Mouse (Mus musculus): ENCODE results near the gene Trpm2.

Gene Trpm2

DNA sequence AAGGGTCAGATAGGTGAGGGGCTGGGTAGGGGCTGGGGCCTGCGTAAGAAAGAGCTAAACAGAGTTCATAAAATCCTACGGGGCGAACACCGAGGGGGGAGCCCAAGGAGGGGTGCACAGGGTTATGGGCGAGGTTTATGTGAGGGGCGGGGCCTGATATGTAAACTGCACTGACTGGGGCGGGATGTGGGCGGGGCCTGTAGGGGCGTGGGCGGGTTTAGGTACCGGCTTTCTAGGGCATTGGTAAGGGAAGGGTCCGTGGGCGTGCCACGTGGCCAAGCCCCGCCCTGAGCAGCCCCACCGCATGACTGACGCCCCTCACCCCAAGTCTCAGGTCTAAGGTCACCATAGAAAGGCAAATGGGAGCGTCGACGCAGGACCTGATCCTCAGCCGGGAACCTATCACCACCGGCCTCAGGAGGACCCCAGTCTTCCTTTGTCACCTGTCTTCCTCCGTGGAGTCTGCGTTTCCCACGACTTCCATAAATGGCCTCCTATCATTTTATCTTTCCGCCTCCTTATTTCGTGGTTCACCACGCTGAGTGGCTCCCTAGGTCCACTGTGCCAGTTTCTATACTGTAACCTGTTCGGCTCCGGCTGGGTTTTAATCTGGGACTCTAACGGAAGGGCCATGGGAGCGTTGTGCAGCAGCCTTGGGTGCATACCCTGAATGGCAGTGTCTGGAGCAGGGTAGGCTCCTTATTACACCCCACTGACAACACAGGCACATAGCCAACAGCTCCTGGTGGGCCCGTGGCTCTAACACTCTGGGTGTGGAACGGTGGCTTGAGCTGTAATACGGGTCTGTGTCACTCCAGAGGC is 67.3 kb downstream of the Trpm2 start:
- DNase-seq (ENCODE audit: low spot score in 2 of 2), result peak; percentile 79 to 83

DNA sequence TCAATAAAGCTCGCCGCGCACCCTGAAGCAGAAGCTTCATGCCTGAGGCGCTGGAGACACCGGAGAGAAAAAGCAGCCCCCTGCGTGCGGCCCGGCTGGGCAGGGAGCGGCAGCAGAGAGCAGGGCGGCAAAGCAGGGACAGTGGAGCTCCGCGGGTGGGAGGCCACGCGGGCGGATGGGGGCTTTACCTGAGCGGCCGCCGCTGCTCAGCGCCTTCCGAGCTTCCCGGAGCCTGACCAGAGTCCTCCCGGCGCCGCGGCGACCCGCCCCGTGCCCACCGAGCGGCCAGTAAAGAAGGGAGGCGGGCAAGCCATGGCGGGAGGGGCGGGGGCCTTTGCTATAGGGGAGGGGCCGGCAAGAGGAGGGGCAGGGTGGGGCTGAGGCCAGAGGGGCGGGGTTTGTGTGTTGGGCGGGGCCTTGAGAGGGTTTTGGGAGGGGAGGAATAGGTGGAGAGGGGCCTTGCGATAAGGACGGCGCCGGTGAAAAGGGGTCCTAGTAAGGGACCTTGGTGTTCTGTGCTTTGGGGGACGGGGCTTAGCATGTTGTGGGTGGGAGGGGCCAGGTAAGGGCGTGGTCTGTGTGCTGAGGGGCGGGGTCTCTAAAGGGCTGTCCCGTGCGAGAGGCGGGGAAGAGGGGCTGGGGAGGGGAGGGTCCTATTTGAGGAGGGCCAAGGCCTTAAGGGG is 68.0 kb downstream of the Trpm2 start, which contains the start of gene Lrrc3:
Lrrc3 (minus strand) TSS at position 326 of the 683 bp plus-strand sequence.
- peak; percentile 25 to 43 for DNase-seq (ENCODE audit: low spot score in 2 of 2)

DNA sequence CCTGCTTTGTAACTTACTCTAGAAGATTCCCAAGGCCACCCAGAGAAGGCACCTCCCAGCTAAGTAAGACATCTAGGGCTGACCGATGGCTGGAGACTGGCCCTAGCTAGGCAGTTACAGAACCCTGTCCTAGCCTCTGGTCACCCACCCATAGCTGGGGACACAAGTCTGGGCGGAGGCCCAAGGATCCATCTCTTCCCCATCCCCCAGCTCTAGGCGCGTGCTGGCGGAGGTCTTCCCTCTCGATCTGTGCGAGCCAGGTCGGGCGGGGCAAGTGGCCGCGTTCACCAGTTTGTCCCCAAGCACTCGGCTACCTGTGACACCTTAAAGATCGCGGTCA is 68.5 kb downstream of the Trpm2 start:
- no peak for DNase-seq (ENCODE audit: low spot score in 2 of 2)

DNA sequence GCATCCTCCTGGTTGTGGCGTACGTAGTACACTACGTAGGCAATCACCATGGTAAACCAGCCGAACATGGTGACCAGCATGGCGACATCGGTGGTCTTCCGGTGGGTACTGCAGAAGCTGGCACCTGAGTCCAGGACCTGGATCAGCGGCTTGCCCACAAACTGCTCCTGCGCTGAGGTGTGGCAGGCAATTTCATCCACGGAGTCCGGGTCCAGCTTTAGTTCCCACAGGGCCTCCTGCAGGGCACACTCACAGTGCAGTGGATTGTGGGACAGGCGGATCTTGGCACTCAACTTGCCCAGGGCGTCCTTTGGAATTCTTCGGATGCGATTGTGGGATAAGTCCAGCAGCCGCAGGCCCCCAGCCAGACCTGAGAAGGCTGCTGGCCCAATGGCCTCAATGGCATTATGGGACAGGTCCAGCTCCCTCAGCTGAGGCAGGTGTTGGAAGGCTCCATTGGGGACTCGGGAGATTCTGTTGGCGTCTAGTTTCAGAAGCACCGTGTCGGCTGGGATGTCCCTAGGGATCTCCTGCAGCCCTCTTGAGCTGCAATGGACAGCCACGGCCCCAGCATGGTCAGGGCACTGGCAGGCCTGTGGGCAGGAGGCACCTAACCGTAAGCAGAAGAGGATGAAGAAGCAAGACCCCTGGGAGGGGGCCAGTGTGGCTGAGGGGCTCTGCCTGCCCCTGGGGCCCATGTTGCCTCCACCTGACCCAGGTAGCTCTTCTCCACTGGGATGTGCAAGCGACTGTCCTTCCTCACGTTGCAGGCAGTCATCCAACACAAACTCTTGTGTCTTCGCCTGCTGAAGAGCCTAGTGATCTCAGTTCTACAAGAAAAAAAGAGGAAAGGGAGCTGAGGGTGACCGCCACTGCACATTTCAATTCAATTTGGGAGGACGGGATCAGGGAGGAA is 69.2 kb downstream of the Trpm2 start:
- no peak for DNase-seq (ENCODE audit: low spot score in 2 of 2)

DNA sequence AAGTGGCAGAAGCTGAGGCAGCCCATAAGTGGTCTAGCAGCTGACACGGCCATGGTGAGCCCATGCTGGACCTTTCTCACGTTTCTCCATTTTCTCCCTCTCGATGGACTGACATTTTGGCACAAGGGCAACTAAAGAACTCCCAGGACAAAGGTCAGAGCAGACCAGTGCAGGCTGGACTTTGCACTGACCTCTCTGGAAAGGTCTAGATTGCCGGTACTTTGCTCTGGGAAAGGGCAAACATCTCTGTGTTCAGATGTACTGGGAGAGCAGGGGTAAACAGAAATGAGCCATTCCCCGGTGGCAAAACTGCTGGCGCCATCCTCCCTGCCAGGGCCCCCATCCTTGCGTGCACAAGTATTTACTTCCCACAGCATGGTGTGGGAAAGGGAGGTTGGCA is 70.2 kb downstream of the Trpm2 start:
- DNase-seq (ENCODE audit: low spot score in 2 of 2), result no peak

DNA sequence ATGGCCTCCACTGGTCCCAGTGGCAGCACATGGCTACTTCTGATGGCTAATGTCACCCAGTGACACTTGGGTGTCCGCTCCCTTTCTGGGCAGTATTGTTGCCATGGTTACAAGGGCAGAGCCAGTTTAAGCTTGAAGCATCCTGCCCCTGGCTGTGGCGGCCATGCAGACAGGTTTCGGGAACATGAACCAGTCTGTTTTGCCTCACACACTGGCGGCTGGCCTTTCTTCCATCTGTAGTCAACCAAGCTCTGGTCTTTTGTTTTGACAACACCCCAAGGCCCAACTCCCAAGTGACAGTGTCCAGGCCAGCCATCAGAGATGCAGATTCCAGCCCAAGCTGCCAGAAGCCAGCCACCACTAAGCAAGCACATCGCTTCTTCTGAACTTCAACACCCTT is 74.8 kb downstream of the Trpm2 start:
- DNase-seq (ENCODE audit: low spot score in 2 of 2), result no peak

DNA sequence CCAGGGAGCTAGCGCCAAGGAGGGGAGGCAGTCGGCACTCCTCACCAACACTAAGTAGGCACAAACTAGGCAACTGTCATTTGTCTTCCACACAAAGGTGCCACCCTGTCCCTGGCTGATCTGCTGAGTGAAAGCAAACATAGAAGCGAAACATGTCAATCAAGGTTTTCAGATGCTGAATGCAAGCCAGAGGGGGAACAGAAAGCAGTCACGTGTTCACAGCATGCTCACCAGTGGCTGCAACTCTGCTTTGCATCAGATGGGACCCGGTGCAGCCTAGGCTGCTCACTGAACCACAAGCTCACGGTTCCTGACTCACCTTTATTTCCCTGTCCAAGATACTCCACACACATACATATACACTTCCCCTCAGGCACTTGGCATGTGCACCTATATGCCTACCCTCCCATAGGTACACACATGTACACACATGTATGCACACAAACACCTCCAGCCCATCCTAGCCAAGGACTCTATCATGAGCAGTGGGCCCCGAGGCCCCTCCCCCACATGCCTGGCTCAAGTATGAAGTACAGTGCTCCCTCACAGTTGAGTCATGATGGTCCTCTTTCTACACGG is 79.3 kb downstream of the Trpm2 start:
- no peak for DNase-seq (ENCODE audit: low spot score in 2 of 2)

DNA sequence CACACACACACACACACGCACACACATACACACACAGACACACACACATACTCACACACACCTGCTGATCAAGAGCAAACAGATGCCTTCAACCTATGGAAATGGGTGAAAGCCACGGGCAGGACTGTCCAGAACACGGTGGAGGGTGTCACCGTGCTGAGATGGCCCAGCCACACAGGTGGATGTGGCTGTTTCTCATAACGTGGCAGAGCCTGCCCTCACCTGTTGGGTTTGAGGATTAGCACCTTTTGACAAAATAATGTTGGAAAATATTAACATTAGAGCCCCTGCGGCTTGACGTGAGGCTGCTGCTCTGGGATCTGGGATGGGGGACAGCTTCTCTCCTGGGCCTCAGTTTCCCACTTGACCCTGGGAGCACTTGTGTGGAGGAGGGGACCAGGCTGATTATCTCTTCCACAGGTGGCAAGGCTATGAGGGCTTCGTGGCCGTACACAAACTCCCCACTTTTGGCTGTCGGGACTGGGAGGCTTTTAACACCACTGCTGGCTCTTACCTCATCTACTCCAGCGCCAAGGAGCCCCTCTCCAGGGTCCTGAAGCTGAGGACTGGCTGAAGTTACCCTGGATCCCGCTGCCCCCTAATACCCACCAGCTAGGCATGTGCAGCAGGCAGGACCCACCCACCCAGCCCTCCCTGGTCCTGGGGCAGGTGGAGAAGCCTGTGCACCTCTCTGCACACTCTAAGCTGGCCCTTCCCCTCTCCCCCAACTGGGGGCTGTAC is 84.2 kb downstream of the Trpm2 start:
- no peak for DNase-seq (ENCODE audit: low spot score in 2 of 2)

DNA sequence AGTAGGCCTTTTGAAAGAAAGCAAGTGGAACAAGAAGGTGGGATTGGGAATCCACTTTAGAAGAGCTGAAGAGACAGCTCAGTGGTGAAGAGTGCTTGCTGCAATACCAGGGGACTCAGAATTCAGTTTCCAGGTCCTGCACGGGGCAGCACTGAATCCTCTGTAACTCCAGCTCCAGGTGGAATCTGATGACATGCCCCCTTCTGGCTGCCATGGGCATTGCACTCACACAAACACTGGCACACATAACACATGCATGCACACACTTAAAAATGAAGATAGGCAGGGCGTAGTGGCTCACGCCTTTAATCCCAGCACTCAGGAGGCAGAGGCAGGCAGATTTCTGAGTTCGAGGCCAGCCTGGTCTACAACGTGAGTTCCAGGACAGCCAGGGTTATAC is 87.8 kb downstream of the Trpm2 start:
- no peak for DNase-seq (ENCODE audit: low spot score in 2 of 2)

DNA sequence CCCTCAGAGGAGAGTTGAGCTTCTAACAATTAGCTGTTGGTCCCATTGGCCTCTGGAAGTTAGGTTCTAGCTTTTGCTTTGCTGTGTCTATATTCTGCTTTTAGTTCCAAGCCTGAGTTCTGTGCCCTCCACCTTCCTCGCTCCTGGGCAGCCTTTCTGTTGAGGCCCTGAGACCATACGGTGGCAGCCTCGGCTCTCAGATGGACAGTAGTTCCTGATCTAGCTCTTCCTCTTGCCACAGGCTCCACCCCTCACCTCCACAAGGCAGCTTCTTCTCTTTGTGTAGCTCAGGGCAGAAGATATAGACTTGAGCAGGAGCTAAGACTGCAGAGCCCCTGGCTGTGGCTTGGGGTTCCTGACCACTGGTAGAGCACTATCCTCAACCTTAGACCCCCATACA is 90.1 kb downstream of the Trpm2 start:
- no peak for DNase-seq (ENCODE audit: low spot score in 2 of 2)

DNA sequence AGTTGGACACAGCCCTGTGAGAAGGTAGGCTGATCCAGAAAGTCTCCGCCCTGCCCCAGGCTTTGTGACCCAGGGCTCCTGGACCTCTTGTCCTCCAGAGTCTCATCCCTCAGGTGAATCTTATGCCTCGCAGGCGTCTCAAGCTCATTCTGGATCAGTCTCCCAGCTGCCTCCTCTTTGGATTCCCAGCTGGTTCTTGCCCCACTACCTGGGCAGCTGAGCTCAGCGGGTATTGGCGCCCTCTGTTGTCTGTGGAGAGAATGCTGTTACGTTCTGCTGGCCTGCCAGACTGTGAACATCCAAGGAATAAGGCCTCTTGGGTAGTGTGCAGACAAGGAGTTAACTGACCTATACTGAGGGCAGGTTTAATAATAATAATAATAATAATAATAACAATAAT is 91.4 kb downstream of the Trpm2 start:
- DNase-seq (ENCODE audit: low spot score in 2 of 2), result no peak

DNA sequence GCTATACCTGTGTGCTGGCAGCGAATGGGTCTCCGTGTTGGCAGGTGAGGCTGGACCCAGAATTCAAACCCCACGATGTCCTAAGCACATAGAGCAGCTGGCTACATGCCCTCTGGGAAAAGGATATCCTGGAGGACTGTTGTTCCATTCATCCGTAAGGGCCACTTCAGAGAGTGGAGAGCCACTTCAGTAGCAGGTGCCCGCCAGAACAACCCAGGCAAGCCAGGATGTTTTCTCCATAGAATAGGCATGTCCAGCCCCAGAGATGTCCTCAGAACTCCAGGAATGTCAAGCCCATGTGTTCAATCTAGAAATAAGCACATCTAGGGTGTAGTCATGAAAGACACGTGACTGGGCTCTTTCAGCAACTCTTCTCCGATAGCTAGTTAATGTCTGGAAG is 100.7 kb downstream of the Trpm2 start:
- no peak for DNase-seq (ENCODE audit: low spot score in 2 of 2)

DNA sequence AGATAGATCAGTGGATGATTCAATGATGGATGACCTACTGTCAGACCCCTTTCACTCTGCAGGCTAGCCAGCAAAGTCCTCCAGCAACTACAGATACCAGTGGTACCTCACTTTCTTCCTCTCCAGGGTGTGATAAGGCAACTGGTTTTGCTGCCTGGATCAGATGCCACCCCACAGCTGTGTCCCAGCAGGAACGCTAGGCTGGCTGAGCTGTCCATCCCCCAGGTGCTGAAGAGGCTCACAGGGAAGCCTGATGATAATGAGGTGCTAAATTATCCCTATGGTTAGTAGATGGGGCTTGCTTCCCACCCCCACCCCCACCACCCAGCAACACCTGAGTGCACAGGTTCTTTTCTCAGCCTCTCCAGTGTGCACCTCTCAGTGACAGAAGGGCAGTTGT is 102.8 kb downstream of the Trpm2 start:
- no peak for DNase-seq (ENCODE audit: low spot score in 2 of 2)

DNA sequence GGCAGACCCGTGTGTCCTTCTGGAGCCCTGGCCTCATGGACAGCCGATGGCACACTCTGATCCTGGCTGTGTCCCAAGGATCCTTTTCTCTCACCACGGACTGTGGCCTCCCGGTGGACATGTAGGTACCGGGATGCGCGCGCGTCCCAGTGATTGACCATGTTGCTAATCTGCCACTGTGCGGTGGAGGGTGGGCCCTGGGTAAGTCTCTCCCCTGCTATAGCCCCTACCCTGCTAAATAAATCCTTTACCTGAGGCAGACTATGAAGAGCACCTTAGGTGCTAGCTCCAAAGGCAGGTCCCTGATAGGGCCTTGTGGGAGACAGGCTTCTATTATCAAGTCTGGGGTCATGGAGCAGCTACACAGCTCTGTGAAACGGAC is 105.6 kb downstream of the Trpm2 start:
- DNase-seq (ENCODE audit: low spot score in 2 of 2), result no peak

DNA sequence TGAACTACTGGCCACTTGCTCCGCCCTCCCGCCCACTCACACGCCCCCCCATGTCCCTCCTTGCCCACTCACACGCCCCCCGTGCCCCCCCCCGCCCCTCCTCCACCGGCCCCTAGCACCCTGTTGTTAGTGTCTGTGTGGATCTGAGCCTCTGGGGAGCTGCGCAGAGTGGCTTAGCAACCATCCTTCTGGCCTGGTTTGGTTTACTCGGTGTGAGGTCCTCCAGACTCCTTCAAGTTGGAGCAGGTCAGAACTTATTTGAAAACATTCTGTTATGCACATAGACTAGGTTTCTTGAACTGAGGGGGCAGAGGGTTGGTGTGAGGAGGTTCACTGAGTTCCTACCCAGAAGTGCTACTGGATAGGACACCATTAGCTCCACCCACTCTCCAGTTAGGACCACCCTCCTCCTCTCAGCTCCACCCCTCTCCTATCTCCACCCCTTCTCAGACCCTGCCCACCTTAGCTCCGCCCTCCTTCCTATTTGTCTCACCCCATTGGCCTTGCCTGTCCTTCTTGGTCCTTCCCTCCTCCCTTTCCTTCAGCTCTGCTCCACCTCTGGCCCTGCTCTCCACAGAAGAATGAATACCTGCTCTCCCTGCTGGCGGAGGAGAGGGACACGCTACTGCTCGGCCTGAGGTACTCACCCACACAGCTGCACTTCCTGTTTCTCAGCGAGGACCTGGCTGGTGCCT is 106.1 kb downstream of the Trpm2 start:
- no peak for DNase-seq (ENCODE audit: low spot score in 2 of 2)

DNA sequence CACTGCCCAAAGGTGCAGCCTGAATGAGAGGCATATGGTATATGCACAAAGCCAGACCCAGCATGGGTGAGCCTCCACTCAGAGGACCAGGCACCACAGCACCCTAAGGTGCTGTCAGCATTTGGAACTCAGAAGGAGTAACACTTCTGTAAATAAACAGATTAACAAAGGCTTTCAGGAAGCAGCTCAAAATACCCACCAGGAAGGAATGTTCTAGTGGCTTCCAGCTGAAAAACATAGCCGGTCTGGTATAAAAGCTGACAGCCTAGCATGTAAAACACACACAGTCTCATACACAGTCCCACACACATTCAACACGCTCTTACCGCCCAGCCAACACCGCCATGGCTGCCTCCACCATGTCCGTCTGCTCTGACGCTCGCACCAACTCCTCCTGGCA is 108.7 kb downstream of the Trpm2 start, which contains the start of gene Gm3285:
Gm3285 (plus strand) TSS at position 301 of the 400 bp plus-strand sequence.
- DNase-seq (ENCODE audit: low spot score in 2 of 2), result no peak
